Mouse (Mus musculus) heart, postnatal 0 days (tissue): ENCODE data around the gene Tdrkh.

Experiments used
- CTCF ChIP-seq: IDR thresholded peaks from 2 replicates; pipeline ENCODE4 v1.5.1; 2016; ENCODE audit warnings: antibody characterized with exemption, control low read depth, low read depth
- EP300 ChIP-seq: IDR thresholded peaks from 2 replicates; pipeline ENCODE4 v1.6.1; 2016; ENCODE audit warnings: antibody characterized with exemption, low read depth

DNA sequence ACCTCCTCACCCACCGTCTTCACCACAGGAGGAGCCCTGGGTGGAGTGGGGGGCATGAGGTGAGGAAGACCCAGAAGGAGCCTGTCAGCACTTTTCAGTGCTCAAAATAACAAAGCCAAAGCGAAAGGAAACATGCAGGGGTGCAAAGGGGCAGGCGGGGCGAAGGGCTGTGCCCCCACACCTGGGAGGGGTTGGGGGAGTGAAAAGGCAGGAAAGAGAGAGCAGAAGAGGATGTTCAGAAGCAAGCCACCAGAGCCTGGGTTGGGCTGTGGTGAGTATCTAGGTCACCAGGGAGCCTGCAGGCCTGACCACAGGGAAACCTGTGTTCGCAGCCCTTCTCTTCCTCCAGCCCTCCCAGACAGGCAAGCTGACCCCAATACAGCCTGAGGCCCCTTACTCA lies 25.0 kb upstream of the Tdrkh start:
- no peak for TF ChIP-seq CTCF
- TF ChIP-seq EP300 = no peak
